Mouse (Mus musculus) liver, embryonic 14.5 days (tissue): ENCODE data around the gene Sh3d19.

Experiments
- CTCF ChIP-seq: IDR thresholded peaks from 2 replicates; pipeline ENCODE4 v1.5.1; 2016; ENCODE audit warnings: antibody characterized with exemption, low read depth, control low read depth
- EP300 ChIP-seq: IDR thresholded peaks from 2 replicates; pipeline ENCODE4 v1.6.1; 2016; ENCODE audit warnings: antibody characterized with exemption, low read depth

DNA sequence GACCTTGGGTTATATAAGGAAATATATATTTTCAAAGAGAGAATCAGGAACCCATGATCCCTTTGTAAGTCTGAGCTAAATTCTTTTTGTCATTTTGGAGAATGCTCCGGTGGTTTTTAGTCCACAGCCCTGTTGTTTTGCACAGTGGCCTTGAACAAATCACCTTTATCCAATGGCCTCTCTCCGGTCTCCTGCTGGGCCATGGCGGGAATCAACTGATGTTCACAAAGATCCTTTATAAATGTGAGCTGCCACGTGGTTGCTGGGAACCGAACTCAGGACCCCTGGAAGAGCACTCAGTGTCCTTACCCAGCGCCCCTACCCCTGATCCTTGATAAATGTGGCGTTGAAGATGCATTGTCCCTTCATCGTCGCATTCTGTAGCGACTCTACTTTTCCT is 33.8 kb downstream of the Sh3d19 start:
- TF ChIP-seq CTCF (no peak), EP300 (no peak)
